Mouse (Mus musculus) left cerebral cortex, postnatal 14 days (tissue): Measurements from ENCODE around the gene Rhox10. TPM values are rescaled to one million over a fixed set of nuclear protein-coding genes. Genes with fewer than 3 reads are reported as not detected.
"Not testable (repeated sequence)": the region's sequence is repeated elsewhere in the genome, so short reads cannot be mapped to it uniquely, and the experiment has no call there.

Experiments used
- DNase-seq, 2 experiments: peaks; one replicate each; pipeline ENCODE4 v3.0.0; 2021 to 2022; ENCODE audit warnings: low spot score in 2 of 2, mixed read lengths in 1 of 2
- intact Hi-C: fragments of 180-260 bp; cut with DNase I; formaldehyde crosslinking; loops from one replicate; pipeline ENCODE4 v1.15.1; 2025
- long read RNA-seq, 2 experiments: library from polyadenylated mRNA; stranded (forward); transcript quantifications; one replicate each; pipeline ENCODE4 v2.0.0; 2021
- total RNA-seq, 2 experiments: library from RNA; stranded (reverse); gene quantifications; 2 replicates each; pipeline ENCODE4 v1.2.3; 2021

Rhox10 gene
- not detected for total RNA-seq
- long read RNA-seq, experiment 1: 0 reads
- long read RNA-seq, experiment 2: 0 reads

DNA sequence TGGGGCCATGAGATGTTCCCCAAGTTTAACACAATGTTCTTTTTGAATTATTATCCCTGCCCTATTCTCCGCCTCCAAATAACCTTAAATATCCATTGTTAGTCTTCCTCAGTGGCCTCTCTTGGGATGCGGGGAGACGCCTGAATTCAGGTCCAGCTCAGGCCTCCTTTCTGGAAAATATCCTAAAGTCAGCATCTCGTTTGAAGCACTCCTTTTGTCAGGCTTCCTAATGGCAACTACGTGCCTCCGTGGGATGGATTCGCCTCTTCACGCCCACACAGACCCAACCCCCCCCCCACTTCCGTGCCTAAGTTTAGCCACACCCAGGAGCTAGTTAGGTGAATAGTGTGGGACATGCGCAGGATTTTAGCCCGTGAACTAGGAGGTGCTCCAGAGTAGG is at the start of gene Rhox10:
Gene Rhox10 (plus strand): TSS at position 301 of the 400 bp plus-strand sequence.
- no peak for DNase-seq
- intact Hi-C loops: no loop called here

DNA sequence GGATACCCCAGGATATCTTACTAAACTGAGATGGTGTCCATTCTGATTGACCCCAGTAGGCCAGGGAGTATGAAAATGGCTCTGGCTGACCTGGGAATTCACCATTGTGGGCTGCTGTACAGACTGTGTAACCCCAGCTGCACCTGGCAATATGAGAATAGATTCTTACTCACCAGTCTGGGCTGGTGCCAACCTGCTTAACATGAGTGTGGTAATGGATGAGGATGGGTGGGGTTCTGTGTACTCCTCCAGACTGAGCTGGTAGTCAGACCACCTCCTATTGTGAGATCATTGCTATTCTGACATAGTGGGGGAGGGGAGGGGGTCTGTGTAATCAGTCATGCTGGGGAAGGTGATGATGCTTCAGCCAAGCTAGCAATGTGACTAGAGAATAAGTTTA is 47.7 kb upstream of the Rhox10 start, which contains the start of gene Btg1-ps1:
Gene Btg1-ps1 (minus strand): TSS at position 219 of the 400 bp plus-strand sequence.
- intact Hi-C loops: not testable (repeated sequence)

DNA sequence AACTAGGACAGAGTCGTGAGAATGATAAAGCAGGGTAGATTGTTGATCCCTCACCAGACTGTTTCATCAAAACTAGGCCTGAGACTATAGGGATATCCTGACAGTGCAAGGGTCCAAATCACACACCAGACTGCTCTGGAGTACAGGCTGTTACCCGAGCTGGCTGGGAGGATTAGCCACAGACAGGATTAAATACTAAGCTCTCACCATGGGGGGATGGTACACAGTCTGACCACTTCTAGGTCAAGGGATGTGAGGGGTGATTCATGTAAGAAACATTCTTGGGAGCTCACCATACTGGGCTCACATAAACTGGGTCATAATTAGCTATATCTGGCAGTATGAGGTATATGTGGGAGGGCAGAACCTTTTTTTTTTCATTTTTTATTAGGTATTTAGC is 32.4 kb upstream of the Rhox10 start:
- no peak for DNase-seq
- intact Hi-C loops: no loop called here

More for the DNA sequence above, 47.7 kb upstream of the Rhox10 start, which contains the start of gene Btg1-ps1:
- DNase-seq: not testable (repeated sequence)

GRCm38 (mm10) chrX:38039666-38040065 is 26.6 kb upstream of the Rhox10 start:
- no peak for DNase-seq
- intact Hi-C loops: no loop called here

DNA sequence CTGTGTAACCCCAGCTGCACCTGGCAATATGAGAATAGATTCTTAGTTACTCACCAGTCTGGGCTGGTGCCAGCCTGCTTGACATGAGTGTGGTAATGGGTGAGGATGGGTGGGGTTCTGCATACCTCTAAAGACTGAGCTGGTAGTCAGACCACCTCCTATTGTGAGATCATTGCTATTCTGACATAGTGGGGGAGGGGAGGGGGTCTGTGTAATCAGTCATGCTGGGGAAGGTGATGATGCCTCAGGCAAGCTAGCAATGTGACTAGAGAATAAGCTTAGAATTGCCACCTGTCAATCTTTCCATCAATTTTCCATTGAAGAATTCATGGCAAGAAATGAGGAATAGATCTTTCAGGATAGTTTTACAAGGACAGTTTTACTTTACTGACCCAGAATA is 23.3 kb upstream of the Rhox10 start, which contains the start of gene Btg1-ps2:
Gene Btg1-ps2 (minus strand): TSS at position 101 of the 400 bp plus-strand sequence.
- intact Hi-C loops, DNase-seq: not testable (repeated sequence)

GRCm38 (mm10) chrX:38061544-38061943 is 4.7 kb upstream of the Rhox10 start:
- no peak for DNase-seq
- intact Hi-C loops: no loop called here

GRCm38 (mm10) chrX:38084226-38084625 is 18.0 kb downstream of the Rhox10 start:
- intact Hi-C loops: loop anchor here (5.0 to 10.0 kb wide), 2 partner anchors 93 to 351 kb away; no protein-coding TSS in a partner anchor
- peak; percentile 31 to 64 for DNase-seq

DNA sequence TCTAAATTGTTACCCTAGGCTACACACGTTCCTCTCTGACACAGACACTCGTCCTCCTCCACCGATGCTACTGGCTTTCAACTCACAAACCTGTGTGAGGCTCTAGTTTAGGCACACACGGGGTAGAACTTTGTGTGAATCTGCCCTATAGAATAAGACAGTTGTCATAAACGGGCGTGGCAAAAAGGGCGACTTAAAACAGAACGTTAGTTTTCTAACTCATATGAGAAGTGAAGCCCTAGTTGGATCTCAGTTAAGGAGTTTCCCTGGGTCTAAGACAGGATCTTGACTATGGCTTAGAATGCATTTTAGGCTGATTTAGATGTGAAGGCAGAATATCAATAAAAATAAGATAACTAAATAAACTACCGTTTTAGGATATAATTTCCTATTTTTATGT is 18.8 kb downstream of the Rhox10 start, which contains the start of gene Rhox11:
Gene Rhox11 (minus strand): TSS at position 101 of the 400 bp plus-strand sequence.
- intact Hi-C loops: loop anchor here (10.0 kb wide), 1 partner anchor 350 kb away; no protein-coding TSS in a partner anchor
- no peak for DNase-seq

- no peak for DNase-seq
- intact Hi-C loops: no loop called here
Measured at GRCm38 (mm10) chrX:38110807-38111206, 44.5 kb downstream of the Rhox10 start, which contains the start of gene Rhox12. Rhox12 (minus strand) TSS chrX:38110907.

DNA sequence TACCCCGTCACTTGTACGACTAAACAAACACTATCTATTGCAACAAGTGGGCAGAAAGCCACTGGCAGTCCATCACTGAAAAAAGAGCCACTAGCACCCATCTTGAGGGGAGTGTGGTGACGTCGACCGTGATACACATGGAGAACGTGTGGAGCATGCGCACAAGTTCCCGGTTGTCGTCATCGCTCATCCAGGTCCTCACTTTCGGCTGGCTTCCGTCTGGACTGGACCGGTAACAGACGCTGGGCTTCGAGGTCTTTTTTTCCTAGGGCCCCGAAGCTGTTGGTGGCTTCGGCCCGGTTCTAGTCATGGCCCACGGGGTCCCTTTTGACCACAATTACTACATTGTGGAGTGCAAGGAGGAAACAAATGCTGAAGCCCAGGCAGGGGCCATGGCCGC is 54.7 kb downstream of the Rhox10 start, which contains the start of gene Rhox13:
Gene Rhox13 (plus strand): TSS at position 238 of the 400 bp plus-strand sequence.
- no peak for DNase-seq
- intact Hi-C loops: no loop called here

Other genes with a start within 250 kb of the Rhox10 start
- gene Rhox6, start 239.6 kb upstream of the Rhox10 start, total RNA-seq: not detected
- gene Rhox7a, start 234.8 kb upstream of the Rhox10 start, total RNA-seq: not detected
- not detected for gene Rhox8, start 187.5 kb upstream of the Rhox10 start, total RNA-seq
- not detected for gene Rhox7b, start 169.2 kb upstream of the Rhox10 start, total RNA-seq
- not detected for gene Rhox9, start 164.7 kb upstream of the Rhox10 start, total RNA-seq
- not detected for gene Btg1-ps1, start 47.7 kb upstream of the Rhox10 start, total RNA-seq
- not detected for gene Btg1-ps2, start 23.4 kb upstream of the Rhox10 start, total RNA-seq
- gene Rhox11, start 18.7 kb downstream of the Rhox10 start, total RNA-seq: not detected
- not detected for gene Rhox12, start 44.4 kb downstream of the Rhox10 start, total RNA-seq
- gene Rhox13, start 54.7 kb downstream of the Rhox10 start, total RNA-seq: not detected
- gene Zbtb33, start 123.3 kb downstream of the Rhox10 start, total RNA-seq: 10 to 100 TPM; 23.3 to 24.2 TPM
- gene Tmem255a, start 186.0 kb downstream of the Rhox10 start, total RNA-seq: 10 to 100 TPM; 10.5 to 20.8 TPM
- not detected for gene Atp1b4, start 249.7 kb downstream of the Rhox10 start, total RNA-seq